Mouse (Mus musculus) c-Kit-positive CD71-positive TER-119-negative erythroid progenitor cells, embryonic 14.5 days (primary cell): ENCODE measurements around the gene Ankrd40.

Experiments used
- DNase-seq: peaks from one replicate; pipeline ENCODE4 v3.0.0-alpha.2; 2013; ENCODE audit warnings: low read depth

Gene Ankrd40

DNA sequence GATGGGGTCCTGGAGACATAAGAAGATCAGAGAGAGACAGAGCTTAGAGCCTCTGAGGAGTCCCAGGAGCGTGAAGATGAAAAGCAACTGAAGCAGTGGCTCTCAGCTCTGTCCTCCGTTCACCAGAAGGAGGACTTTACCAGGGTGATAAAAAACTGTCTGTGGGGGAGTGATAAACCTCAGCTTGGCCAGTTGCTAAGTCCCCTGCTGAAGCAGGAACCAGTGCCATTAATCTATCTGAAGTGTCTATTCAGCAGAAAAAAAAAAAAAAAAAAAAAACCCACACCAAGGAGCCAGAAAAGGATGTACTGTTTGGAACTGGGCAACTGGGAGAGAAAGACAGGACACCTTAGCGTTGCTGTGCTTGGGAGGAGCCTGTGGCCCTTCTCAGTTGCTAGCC, 23.3 kb downstream of the Ankrd40 start:
- DNase-seq, result peak; percentile 50

DNA sequence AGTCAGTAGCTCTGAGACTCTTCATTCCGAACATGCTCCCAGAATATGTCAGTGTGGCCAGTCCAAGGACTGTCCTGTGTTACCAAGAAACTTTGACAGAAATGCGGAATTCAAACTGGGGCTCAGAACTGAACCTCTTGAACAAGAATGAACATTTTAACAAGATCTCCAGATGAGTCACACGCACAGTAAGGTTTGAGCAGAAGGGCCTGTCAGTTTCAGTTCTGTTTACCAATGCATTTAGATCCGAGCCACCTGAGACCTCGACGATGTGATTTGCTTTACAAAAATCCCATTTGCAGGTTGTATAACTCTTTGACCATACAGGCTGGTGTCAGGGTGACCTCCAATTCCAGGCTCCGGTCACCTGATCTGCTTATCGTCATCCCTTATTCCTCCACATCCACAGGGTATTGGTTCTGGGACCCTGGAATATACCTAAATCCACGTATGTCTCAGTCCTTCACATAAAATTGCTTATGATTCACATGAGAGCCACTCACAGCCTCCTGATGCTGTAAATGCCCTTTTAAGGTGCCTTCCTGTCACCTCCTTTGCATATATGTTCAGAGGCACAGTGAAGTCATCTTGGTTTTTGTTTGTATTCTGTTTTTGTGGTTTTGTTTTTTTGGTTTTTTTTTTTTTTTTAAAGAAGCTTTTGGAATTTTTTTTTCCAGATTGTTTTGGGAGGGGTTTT, 27.9 kb downstream of the Ankrd40 start:
- DNase-seq, result no peak

DNA sequence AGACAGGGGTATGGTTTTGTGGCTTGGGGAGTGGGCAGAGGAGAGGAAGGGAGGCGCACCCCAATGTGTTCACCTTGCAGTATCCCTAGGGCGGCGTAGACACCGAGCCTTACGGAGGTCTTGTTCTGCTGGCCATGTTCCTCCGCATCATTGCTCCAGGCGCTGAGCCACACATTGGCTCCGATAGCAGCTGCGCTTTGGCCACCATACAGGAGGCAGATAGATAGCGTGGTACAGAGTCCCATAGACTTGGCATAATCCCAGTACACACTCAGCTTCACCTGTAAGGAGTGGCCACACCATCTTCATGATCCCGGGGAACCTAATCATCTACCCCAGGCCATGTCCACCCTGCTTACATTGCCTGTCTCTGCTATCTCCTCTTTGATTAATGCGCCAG, 31.4 kb downstream of the Ankrd40 start:
- no peak for DNase-seq

GRCm38 (mm10) chr11:94361166-94361870, 33.5 kb downstream of the Ankrd40 start:
- DNase-seq, result no peak

DNA sequence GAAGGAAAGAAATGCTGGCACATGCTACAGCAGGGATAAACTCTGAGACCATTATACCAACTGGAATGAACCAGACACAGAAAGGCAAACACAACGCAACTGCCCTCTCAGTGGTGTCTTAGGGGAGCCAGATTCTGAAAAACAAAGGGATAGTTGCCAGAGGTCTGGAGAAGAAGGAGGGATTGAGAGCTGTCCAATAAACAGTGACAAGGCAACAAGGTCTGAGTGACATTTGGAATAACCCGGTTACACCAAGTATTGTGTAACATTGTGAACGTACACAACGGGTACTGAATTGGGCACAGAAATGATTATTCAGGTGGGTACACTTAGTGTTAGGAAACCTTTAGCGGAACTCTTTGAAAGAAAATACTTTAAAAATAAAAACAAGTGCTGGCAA, 34.3 kb downstream of the Ankrd40 start:
- no peak for DNase-seq

DNA sequence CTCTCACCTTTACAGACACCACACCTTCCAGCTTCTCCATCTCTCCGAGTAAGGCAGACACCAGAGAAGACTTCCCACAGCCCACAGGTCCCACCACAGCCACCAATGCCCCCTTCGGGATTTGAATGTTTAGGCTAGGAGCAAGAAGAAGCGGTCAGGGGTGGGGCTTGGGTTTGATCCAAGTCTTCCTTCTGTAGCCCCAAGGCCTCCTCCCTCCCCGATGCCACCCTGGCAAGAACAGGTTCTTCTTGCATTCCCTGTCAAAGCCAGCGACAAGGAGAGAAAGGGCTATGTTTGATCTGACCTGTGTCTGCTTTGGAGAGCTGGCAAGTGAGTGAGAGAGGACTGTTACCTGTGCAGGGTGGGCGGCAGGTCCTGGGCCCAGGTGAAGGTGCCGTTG, 35.9 kb downstream of the Ankrd40 start:
- no peak for DNase-seq

DNA sequence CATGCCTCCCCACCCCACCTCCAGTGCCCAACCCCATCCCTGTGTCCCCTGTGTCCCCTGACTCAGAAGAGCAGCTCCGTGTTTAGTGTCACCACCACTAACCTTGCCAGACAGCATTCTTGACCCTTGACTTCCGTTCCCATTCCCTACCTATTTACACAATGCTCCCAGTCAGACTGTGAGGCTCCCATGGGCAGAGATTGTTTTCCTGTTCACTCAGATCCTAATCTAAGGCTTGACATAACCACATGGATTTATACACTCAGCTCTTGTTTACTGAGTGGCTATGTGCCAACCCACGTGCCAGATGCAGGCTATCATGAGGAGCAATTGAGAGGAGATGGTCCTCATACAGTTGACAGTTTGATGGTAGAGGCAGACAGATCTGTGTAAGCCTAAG, 37.5 kb downstream of the Ankrd40 start:
- DNase-seq, result no peak

GRCm38 (mm10) chr11:94369981-94370380, 42.2 kb downstream of the Ankrd40 start:
- no peak for DNase-seq

- no peak for DNase-seq
Measured at GRCm38 (mm10) chr11:94370809-94371208, 43.0 kb downstream of the Ankrd40 start.

- no peak for DNase-seq
Measured at GRCm38 (mm10) chr11:94374276-94374948, 46.6 kb downstream of the Ankrd40 start.

DNA sequence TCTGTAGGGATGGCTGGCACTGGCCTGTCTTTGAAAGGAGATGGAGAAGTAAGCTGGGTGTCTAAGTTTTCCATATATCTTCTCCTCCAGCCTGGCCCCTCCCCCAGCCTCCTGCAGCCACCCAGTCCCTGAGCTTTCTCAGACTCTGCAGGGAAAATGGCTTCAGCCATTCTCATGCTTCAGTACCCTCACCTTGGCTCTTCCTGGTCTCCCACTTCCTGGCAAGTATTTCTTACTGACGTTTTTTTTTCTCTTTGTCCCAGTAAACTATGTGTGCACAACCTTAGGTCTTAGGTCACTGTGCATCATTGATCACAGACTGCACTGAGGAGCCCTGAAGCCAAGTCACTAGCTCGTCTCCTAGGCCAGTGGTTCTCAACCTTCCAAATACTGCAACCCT, 51.3 kb downstream of the Ankrd40 start:
- no peak for DNase-seq

- DNase-seq, result no peak
Measured at GRCm38 (mm10) chr11:94379736-94380135, 51.9 kb downstream of the Ankrd40 start.

- DNase-seq, result no peak
Measured at GRCm38 (mm10) chr11:94385977-94386771, 58.4 kb downstream of the Ankrd40 start.

GRCm38 (mm10) chr11:94387756-94388155, 60.0 kb downstream of the Ankrd40 start:
- no peak for DNase-seq

- no peak for DNase-seq
Measured at GRCm38 (mm10) chr11:94389021-94389420, 61.2 kb downstream of the Ankrd40 start.

DNA sequence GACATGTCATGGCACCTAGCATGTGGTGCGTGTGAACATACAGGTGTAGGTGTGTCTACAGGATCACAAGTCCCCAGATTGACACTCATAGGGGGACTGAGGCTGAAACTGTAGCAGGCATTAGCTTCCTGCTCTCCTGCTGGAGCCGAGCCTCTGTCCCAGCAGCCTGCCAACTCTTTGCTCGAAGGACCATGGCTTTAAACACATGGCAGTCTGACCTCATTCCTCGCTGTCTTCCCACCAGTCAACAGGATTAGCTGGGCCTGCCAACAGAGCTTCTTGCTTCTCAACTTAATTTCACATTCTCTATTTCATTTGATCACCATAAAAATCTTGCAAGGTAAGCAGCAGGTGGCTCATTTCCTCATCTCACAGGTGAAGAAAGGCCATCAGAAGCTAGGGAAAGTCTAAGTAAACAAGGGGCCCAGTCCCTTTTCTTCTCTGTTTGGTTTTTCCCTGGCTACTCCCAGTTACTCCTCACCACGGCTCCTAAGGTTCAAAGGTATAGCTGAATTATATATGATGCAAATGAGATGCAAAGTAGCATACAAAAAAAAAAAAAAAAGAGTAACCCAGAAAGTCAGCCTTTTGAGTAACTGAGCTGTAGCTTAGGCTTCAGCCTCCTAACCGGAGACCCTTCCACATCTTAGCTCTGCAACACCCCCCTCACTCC, 62.1 kb downstream of the Ankrd40 start:
- DNase-seq, result no peak

DNA sequence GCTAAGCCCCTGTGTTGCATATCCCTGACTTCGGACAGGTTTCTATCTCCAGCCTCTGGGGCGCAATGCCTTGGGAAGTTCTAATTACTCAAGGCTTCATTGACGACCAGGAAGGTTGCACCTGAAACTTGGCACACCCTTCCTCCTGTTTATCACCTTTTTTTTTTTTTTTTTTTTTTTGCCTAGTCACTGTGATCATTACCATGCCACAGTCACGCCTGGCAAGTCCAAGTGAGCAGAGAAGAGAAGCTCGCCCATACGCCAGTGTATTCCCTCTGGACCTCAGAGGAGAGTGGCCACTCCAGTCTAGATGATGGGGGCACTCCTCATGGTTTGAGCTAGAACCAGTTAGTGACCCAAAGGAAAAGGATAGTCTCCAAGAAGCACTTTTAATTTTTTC, 63.0 kb downstream of the Ankrd40 start:
- DNase-seq, result no peak
